Mouse (Mus musculus): Measurements from ENCODE around the gene Cacna2d1.

DNA sequence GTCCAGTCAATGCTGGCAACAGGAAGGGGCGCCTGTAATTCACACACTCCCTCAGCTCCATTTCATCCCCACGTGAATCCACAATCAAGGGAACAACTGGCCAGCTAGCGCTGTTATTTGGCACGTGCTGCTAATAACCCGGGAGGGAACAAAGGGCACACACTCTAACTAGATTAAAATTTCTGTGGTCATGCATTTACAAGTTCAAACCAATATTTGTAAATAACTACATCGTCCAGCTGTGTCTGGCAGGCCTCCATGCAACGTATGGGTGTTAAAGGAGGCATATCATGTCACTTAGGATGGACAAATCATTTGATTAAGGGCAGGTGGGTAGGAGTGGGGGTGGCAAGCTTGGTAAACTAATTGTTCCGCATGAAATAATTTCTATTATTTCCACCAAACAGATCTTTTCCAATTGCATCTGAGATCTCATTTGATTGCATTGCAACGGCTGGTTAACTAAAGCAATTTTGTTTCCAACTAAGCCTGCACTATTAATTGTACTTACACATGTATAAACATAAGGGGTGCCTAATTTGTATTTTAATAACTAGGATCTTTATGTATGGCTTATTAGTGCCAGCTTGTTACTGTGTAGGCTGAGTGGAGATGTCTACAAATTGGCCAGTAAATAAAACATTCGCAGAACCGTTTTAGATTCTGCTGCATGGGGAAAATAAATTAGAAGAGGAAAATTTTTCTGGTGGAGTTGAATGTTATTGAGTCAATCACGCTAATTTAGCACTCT lies 231.8 kb downstream of the Cacna2d1 start:
- TF ChIP-seq TAL1 (conservative IDR thresholded peaks at IDR 0.05; ENCODE audit: low read depth, low read length) (no peak), GATA1 (IDR thresholded peaks at IDR 0.05; ENCODE audit: borderline replicate concordance, low read length) (no peak), CTCF (IDR thresholded peaks at IDR 0.05; ENCODE audit: low read depth, low read length) (no peak)
